Mouse (Mus musculus) kidney, adult 11 months (tissue): ENCODE data around the gene Olfr1085.
"Not testable (repeated sequence)": the region's sequence is repeated elsewhere in the genome, so short reads cannot be mapped to it uniquely, and the experiment has no call there.

Experiments used
- DNase-seq: peaks from one replicate; pipeline ENCODE4 v3.0.0; 2022

Gene Olfr1085

GRCm38 (mm10) chr2:86661919-86662318, at the start of gene Olfr1085:
Olfr1085 (minus strand) TSS chr2:86662019.
- no peak for DNase-seq

GRCm38 (mm10) chr2:86698295-86698694, 36.5 kb upstream of the Olfr1085 start, which contains the start of gene Olfr1087:
Olfr1087 (minus strand) TSS chr2:86698395.
- DNase-seq = no peak

- no peak for DNase-seq
Observed at GRCm38 (mm10) chr2:86679992-86680391, 18.2 kb upstream of the Olfr1085 start, which contains the start of gene Olfr1086. Olfr1086 (minus strand) TSS chr2:86680092.

DNA sequence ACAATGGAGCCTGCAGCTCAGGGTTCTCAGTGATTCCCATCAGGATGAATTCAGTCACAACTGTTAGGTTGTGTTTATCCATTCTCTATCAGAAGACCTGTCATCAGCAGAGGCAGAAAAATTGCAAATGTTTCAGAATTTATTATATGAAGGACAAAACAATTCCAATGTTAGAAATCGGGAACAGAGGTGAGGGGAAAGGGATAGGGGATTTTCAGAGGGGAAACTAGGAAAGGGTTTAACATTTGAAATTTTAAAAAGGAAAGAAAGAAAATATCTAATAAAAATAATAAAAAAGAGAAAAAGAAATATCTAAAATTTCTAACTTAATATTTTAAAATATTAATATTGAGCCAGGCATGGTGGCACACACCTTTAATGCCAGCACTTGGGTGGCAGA, 22.2 kb downstream of the Olfr1085 start, which contains the start of gene Olfr1084:
Gene Olfr1084, minus strand, starts transcription at position 101 of the 400 bp plus-strand sequence.
- DNase-seq = not testable (repeated sequence)
